Mouse (Mus musculus): Measurements from ENCODE around the gene 6030468B19Rik.
A peak's percentile ranks its signal among the peaks of the same experiment; 100 is the strongest.
"Not testable (repeated sequence)": the region's sequence is repeated elsewhere in the genome, so short reads cannot be mapped to it uniquely, and the experiment has no call there.

6030468B19Rik gene

GRCm38 (mm10) chr11:117830401-117830800 lies 32.9 kb downstream of the 6030468B19Rik start:
- DNase-seq, result no peak

- peak; percentile 40 to 61 for DNase-seq
These were observed 34.9 kb downstream of the 6030468B19Rik start for GRCm38 (mm10) chr11:117832086-117832969.

- DNase-seq, result not testable (repeated sequence)
These were observed 36.0 kb downstream of the 6030468B19Rik start for GRCm38 (mm10) chr11:117833509-117833908.

- no peak for DNase-seq
These were observed 36.6 kb downstream of the 6030468B19Rik start for GRCm38 (mm10) chr11:117834086-117834485.

GRCm38 (mm10) chr11:117836306-117836705 lies 38.8 kb downstream of the 6030468B19Rik start:
- no peak for DNase-seq

- DNase-seq, result no peak
These were observed 41.1 kb downstream of the 6030468B19Rik start for GRCm38 (mm10) chr11:117838572-117838971.

- no peak for DNase-seq
These were observed 41.6 kb downstream of the 6030468B19Rik start for GRCm38 (mm10) chr11:117839021-117839420.

- DNase-seq, result no peak
These were observed 43.5 kb downstream of the 6030468B19Rik start for GRCm38 (mm10) chr11:117840910-117841309.

GRCm38 (mm10) chr11:117843434-117843833 lies 46.0 kb downstream of the 6030468B19Rik start:
- DNase-seq, result no peak

- no peak for DNase-seq
These were observed 47.5 kb downstream of the 6030468B19Rik start for GRCm38 (mm10) chr11:117844997-117845396.

- DNase-seq, result no peak
These were observed 48.2 kb downstream of the 6030468B19Rik start for GRCm38 (mm10) chr11:117845651-117846050.

GRCm38 (mm10) chr11:117846640-117847039 lies 49.2 kb downstream of the 6030468B19Rik start:
- no peak for DNase-seq

- DNase-seq, result no peak
These were observed 50.2 kb downstream of the 6030468B19Rik start for GRCm38 (mm10) chr11:117847593-117848215.

- peak in 1 of 2 experiments; percentile 27 for DNase-seq
These were observed 51.0 kb downstream of the 6030468B19Rik start for GRCm38 (mm10) chr11:117848271-117848984.

GRCm38 (mm10) chr11:117848985-117849671 lies 51.7 kb downstream of the 6030468B19Rik start, which contains the start of gene Birc5:
TSS of gene Birc5 (plus strand) at chr11:117849251.
- DNase-seq, result peak; percentile 95 to 96

- no peak for DNase-seq
These were observed 55.4 kb downstream of the 6030468B19Rik start for GRCm38 (mm10) chr11:117852875-117853274.

- no peak for DNase-seq
These were observed 56.8 kb downstream of the 6030468B19Rik start for GRCm38 (mm10) chr11:117854241-117854640.

- no peak for DNase-seq
These were observed 57.9 kb downstream of the 6030468B19Rik start for GRCm38 (mm10) chr11:117855360-117855759.

- no peak for DNase-seq
These were observed 58.5 kb downstream of the 6030468B19Rik start for GRCm38 (mm10) chr11:117855975-117856374.
